Mouse (Mus musculus): ENCODE data around the gene Slc5a10.

The Slc5a10 gene

DNA sequence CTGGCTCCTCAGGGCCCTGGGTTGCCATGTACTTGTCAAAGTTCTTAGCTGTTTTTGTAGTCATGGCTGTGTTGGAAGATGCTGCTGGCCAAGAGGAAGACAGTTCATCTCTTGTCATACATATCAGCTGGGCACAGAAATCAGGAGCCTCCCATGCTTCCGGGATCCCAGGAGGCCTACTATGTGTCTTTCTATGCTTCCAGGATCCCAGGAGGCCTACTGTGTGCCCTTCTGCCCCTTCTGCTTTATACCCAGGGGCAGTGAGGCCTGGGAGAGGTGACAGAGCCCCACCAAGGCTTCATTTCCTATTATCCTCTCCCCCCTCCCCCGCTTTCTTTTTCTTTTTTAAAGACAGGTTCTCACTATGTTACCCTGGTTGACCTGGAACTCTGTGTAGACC, 15.0 kb downstream of the Slc5a10 start:
- no peak for DNase-seq (ENCODE audit: low spot score in 2 of 2)

DNA sequence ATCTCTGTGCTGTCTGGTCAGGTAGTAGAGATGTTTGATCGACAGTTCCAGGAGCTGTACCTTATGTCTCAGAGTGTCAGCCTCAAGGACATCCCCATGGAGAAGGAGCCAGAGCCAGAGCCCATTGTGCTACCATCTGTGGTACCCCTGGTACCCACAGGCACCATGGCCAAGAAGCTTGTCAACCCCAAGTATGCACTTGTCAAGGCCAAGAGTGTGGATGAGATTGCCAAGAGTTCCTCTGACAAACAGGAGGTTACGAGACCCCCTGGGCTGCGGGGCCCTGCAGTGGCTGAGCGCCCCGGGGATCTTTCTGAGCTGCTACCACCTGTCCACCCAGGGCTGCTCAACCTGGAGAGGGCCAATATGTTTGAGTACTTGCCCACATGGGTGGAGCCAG, 18.1 kb downstream of the Slc5a10 start:
- DNase-seq (ENCODE audit: low spot score in 2 of 2): no peak

DNA sequence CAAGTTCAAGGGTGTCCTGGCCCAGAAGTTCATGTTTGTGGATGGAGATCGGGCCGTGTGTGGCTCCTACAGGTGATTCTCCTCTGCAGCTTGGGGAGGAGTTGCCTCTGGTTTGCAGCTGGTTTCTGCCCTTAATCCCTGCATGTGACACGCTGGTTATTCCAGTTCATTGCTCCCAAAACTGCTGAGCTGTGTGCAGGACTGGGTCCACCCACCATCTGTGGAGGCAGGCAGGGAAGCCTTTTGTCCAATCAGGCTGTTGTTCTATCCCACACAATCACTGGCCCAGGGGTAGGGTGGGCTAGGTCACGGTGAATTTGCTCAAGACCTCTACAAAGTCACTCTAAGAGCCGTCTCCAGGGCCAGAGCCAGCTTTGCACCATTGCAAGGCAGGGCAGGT, 18.9 kb downstream of the Slc5a10 start:
- no peak for DNase-seq (ENCODE audit: low spot score in 2 of 2)

DNA sequence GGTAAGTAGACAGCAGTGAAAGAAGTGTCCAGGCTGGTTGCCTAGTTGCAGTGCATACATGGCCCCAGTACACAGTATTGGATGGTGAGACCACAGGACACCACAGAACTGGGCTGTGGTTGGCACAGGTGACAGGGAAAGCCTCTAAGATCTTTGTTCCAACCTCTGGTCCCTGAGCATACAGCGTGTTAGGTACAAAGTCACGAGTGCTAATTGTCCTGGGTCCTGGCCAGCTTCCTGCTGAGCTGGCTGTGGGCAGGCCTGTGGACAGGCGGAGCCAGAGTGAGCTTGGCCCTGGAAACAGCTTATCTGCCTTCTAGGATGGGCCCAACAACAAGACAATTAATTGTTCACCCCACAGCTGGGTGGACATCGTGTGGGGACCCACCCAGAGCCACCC, 20.7 kb downstream of the Slc5a10 start:
- DNase-seq (ENCODE audit: low spot score in 2 of 2): peak; percentile 23 to 27

DNA sequence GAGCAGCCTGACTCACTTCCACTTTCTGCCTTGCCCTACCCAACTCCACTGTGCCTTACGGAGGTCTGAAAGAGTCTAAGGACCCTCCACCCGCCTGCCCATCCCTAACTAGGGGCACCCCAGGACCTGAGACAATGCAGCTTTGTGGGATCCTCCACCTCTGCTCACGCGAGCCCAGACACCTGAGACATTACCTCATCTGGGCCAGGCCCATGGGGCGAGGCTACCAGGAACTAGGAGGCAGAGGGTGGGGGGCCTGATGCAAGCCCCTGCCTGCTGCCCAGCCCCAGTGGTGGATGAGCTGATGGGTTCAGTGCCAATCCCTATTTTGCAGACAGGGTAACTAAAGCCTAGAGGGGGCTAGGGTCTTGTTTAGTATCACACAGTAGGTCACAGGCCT, 21.2 kb downstream of the Slc5a10 start:
- DNase-seq (ENCODE audit: low spot score in 2 of 2): no peak

DNA sequence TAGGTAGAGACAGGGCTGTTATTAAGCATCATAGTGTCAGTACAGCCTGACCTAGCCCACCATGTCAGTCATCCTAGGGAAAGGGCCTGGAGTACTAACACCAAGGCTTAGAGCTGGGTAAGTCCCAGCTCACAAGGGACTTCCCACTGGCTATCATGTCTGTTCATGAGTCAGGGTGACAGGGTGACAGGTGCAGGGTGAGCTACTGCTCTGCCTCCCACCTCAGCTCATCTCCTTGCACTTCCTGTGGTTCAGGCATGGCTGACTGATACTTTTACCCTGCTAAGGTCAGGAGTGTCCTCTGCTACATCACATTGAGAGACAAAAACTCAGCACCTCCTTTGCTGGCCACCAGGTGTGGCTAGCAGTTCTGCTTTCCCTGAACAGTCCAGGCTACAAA, 21.8 kb downstream of the Slc5a10 start:
- no peak for DNase-seq (ENCODE audit: low spot score in 2 of 2)

DNA sequence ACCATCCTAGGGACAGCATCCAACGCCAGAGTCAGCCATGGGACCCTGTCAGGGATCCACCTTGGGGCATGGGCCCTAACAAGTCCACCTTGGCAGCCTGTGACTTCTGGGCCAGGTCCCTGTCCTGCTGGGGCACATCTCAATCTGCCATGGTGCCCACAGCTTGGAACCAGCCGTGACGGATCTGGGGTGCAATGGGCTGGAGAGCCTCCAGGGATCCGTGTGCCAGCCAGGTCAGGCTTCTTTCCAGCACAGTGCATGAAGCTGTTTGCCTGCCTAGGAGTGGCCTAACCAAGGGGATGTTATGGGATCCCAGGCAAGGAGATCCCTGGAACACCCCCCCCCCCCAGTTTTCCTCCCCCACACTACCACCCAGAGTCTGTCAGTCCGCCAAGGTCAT, 27.6 kb downstream of the Slc5a10 start:
- DNase-seq (ENCODE audit: low spot score in 2 of 2): no peak

DNA sequence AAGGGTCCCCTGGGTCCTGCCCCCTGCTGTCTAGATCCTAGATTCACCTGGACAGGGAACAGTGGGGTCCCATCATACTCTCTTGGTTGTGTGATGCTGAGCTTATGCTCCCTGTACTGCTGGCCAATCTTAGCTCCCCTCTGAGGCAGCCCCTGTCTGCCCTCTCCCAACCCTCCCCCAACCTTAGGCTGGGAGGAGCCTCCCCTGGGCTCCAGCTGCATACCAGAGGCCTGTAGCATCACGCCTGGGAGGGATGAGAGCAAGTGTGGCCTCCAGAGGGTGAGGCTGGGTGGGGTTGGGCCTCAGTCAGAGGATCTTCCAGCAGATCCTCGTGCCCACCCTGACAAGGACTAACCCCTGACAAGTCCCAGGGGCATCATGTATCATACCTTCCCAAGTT, 33.0 kb downstream of the Slc5a10 start:
- DNase-seq (ENCODE audit: low spot score in 2 of 2): no peak

DNA sequence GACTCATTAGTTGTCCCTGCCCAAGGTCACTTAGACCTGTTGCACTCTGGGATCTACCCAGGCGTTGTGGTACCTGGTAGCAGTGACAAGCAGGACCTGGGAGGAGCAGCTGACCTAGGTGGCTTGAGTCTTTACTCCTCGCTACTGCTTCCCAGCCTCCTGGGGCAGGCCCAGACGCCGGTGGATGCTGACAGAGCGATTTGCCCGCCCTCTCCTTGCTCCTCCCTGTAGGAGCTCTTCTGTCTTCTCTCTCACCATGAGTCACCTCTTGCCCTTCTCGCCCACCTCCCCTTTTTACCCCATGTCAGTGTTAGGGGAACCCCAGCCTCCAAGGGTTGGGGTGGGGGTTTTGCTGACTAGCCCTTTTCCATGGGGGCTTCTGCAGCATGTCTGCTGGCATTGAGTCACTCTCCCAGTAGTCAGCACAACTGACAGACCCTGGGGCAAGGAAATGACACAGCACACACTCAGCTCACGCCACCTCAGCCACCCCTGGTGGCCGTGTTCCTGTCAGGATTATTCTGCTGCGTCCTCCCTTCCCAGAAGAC, 33.6 kb downstream of the Slc5a10 start:
- no peak for DNase-seq (ENCODE audit: low spot score in 2 of 2)

DNA sequence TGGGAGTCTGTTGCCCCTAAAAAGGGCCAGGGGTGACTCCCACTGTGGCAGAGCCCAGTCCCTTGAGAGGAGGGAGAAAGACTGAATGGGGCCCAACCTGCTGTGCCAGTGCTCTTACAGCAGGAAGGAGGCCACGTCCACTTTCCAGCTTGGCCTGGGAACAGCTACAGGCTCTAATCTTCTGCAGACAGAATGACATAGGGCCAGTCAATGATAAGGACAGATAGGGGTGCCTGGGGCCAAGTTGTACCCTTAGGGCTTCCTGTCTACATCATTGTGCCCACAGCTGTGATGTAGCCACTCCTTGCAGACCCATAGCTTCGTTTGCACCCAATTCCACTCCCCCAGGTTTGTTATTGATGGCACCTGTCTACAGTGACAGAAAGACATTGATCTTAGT, 34.5 kb downstream of the Slc5a10 start:
- DNase-seq (ENCODE audit: low spot score in 2 of 2): no peak

DNA sequence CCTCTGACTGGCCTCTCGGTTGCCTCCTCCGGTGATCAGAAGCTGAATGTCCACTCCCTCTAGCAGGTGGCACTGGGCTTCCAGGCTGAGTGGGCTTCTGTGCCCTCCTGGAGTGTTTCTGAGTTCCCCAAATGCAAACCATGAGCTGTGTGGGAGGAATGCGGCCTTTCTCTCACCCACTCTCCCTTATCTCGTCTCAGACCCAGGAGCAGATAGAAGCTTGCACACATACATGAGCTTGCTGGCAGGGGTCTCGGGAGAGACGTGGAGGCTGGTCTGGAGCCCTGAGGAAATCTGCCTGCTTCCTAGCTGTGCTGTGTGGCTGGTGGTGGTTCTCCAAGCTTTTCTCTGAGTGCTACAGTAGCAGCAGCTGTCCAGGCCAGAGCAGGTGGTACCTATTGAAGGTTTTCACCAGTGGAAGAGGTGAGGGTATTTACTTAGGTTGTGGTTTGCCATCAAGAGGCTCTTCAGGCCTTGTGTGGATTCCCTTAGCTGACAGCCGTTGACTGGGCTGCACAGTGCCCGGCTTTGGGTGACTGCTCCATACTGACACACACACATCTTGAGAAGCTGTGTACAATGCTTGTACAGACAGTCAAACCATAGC, 35.4 kb downstream of the Slc5a10 start:
- DNase-seq (ENCODE audit: low spot score in 2 of 2): no peak

DNA sequence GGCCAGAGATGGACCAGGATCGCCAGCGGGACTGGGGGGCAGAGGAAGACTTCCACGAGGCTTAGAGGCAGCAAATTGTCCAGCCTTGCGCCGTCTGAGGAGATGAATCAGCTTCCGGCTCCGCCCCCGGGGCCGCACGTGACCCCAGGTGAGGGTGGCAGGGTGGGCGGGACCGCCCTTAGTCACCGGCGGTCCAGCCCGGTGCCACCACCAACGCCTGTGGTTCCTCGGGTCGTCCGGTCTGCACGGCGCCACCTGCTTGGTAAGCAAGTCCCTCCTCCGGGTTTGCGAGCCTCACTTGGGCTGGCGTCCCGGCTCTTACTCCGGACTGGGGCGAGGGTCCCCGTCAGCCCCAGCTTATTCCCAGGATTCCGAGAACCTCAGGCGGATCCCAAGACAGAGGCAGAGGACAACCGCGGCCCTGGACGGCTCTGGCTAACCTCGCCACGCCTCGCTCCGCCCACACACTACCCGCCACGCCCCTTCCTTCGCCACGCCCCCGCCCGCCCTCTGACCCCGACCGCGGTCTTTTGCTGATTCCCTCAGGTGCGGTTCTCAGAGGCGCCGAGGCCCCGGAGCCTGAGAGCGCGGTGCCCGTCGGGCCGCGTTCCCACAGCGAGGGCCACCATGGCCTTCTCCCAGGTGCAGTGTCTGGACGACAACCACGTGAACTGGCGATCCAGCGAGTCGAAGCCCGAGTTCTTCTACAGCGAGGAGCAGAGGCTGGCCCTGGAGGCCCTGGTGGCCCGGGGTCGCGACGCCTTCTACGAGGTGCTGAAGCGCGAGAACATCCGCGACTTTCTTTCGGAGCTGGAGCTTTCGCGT, 36.5 kb downstream of the Slc5a10 start, which contains the start of gene Fam83g:
Gene Fam83g, plus strand, starts transcription at position 185 of the 825 bp plus-strand sequence.
- DNase-seq (ENCODE audit: low spot score in 2 of 2): peak; percentile 35 to 40

DNA sequence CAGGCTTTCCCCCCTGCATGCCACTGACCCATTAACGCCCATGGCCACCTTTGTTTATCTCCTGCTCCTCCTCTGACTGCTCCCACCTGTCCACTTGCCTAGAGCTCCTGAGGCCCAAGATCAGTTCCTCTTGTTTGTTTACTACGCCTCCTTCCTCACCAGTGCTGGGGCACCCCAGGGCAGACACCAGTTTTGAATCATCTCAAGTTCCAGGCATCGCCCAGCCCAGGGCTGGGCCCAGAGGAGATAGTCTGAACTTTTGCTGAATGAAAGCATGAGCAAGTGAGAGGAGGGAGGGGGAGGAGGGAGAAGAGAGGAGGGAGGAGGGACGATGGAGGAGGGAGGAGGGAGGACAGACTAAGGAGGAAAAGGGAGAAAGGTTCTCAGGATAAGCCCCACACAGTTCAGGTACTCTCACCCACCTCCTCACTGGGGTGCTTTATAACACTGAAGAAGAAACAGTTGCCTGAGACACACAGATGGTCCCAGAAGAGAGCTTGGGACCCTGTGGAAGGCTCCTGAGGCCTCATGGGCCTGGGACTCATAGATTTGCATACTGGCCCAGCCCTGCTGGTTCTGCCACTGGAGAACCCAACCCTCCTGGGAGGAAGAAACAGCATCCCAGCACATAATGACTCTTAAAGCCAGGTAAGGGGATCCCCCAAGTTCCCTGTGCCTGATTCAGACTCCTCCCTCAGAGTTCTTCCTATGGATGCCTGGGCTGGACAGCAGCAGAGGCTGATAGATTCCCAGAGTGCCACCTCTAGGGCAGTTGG, 41.3 kb downstream of the Slc5a10 start:
- DNase-seq (ENCODE audit: low spot score in 2 of 2): no peak

DNA sequence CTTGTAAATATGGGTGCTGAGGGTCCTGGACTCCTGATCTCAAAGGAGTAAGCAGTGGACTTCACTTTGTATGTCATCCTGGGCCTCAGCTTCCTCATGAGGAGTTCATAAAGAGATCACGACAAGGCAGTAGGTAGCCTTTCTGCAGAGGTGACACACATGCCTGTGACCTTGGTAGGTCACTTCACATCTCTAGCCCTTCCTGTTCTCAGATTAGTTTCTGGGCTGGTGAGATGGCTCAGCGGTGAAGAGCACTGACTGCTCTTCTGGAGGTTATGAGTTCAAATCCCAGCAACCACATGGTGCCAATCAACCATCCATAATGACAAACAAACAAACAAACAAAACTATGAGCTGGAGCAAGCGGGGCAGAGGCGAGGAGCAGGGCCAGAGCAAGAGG, 42.9 kb downstream of the Slc5a10 start:
- DNase-seq (ENCODE audit: low spot score in 2 of 2): no peak

DNA sequence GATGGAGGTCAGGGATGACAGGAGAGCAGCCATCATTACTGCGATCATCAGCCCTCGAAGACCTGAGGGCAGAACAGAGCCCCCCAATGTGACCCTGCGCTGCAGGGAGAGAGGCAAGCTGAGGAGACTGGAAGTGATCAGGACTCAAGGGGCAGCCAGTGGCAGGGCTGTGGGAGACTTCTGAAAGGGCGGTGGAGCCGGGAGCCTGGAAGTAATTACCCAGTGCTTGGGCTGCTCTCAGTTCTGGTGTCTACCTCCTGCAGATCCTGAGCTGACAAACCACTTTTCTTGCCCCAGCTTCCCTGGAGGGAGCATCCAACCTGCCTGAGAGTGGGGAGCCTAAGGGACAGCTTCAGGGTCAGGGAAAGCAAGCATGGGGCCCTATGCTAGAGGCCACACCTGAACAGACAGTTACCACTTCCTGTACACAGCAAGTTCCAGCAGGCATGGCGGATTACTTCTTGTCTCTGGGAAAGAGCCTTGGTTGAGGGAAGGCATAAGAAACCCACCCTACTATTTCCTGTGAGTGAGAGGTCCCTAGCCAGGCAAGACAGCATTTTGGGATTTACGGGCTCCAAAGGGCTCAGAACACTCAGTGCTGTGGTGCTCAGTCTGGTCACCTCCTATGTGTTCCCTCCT, 44.3 kb downstream of the Slc5a10 start:
- DNase-seq (ENCODE audit: low spot score in 2 of 2): no peak

DNA sequence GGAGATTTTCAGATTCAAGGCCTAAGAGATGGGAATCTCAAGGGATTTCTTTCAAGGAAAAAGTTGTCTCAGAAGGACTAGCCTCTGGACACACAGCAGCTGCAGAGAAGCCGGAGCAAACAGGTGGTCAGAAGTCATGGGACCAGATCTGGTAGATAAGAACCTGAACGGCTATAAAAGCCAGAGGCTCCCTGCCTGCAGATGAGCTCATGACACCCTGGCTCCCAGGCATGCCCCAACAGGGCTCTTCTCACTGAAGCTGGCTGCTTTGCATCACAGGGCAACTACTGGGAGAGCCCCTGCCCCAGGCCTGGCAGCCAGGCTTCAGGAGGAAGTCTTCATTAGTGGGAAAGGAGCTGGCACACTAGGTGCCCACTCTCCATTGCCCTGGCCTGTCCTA, 45.3 kb downstream of the Slc5a10 start:
- no peak for DNase-seq (ENCODE audit: low spot score in 2 of 2)

DNA sequence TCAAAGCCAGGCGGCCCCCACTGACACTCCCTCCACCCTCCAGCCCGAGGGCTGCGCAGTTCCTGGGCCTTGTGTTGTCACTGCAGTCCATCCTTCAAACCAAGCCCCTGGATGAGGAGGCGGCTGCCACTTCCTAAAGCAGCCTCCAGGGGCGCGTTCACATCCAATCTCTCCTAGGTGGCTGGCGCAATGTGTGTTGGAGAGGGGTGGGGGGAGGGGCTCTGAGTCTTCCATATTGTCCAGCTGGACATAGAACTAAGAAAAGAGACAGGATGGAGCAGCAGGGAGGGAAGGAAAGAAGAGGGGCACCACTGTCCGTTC, 45.8 kb downstream of the Slc5a10 start:
- DNase-seq (ENCODE audit: low spot score in 2 of 2): no peak

DNA sequence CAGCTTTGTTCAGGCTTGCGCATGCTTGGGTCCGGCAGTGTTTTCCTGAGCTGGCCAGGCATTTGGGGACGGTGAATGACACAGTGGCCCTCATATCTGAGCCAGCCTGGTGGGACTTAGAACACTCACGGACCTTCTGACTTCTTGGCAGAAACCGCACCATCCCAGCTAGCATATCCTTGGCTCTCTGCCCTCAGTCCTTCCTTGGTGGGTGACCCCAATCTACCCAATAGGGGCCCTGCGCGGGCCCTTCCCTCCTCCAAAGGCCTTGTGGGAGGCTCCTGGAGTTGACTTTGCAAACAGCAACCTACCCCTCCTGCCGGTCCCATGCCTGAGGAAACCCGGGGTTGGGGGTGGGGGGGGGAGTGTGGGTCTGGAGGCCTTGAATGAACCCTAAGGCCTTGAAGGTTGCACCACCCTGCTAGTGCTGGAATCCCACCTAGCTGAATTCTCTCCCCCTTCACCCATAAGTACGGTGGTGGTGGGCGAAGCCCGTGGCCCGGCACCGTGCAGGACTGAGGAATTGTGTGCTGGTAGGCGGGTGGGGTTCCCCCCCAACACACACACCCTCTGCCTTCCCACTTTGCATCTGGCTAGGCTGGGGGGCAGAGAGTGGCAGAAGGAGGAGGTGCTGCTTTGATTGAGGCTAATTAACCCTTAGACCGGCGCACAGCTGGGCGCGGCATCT, 46.3 kb downstream of the Slc5a10 start:
- DNase-seq (ENCODE audit: low spot score in 2 of 2): no peak

DNA sequence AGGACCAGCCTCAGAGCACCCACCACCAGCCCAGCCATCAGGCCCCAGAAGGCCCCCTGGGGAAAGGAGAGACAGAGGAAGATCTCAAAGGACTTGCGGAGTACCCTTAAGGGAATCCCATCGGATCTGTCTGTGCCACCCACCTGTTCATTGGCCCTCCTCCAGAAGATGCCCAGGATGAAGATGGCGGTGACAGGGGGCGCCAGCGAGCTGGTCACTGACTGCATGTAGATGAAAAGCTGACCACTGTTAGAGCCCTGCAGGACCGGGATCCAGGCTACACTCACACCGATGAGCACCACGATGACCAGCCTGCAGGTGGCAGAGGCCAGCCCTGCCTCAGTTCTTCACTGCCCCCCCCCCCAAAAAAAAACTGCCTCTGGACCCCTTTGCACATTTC, 46.9 kb downstream of the Slc5a10 start:
- no peak for DNase-seq (ENCODE audit: low spot score in 2 of 2)

DNA sequence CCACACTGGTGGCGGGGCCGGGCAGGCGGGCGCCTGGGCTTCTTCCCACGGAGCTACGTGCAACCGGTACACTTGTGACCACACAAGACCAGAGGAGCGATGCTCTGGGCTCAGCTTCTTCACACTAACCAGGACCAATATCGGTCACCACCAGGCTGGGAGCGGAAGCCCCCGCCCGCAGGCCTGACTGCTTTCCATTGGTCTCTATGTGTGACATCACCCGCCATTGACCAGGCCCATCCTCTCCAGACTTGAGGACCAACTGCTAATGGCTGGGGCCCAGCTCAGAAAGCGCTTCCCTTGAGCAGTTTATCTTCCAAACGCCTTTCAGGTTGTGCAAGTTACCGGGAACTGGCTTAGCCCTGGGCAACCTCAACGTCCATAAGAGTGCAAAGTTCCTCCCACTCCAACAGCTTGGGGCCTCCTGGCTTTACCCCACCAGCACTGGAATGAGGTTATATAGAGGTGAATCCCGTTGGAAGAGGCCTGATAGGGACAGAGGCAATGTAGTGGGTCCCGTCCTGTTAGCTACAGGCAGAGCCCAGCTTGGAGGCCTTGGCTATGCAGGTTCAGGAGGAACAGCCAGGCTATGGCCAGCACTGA, 48.7 kb downstream of the Slc5a10 start:
- no peak for DNase-seq (ENCODE audit: low spot score in 2 of 2)

Data from heart, adult 9 months (tissue).